Mouse (Mus musculus) CH12.LX (cell line): Measurements from ENCODE around the gene Xpa. TPM values are rescaled to one million over a fixed set of nuclear protein-coding genes. Genes with fewer than 3 reads are reported as not detected.

Experiments
- DNase-seq: peaks from one replicate; pipeline ENCODE4 v3.0.0-alpha.2; 2013; ENCODE audit errors: extremely low read depth
- H3K27ac ChIP-seq: 2 replicates; pipeline ENCODE4 v1.5.1; 2012; ENCODE audit warnings: low read depth, mild to moderate bottlenecking, control low read depth, moderate library complexity; ENCODE audit not compliant: insufficient read depth
- H3K27me3 ChIP-seq: replicated peaks from 2 replicates; pipeline ENCODE3; 2012; ENCODE audit warnings: inconsistent platforms
- H3K36me3 ChIP-seq, 2 experiments: replicated peaks in 1 of 2; 2 replicates each; pipeline versions ENCODE3 to v1.6.1; 2012; ENCODE audit warnings: inconsistent platforms in 1 of 2, low read length in 1 of 2, mild to moderate bottlenecking in 1 of 2, mixed read lengths in 1 of 2, moderate library complexity in 1 of 2; ENCODE audit not compliant: control insufficient read depth in 1 of 2, insufficient read depth in 1 of 2
- H3K4me1 ChIP-seq, 2 experiments: 2 replicates each; pipeline ENCODE4 v1.6.1; 2012; ENCODE audit warnings: inconsistent platforms in 1 of 2, moderate library complexity in 1 of 2; ENCODE audit not compliant: insufficient read depth in 2 of 2, control insufficient read depth in 1 of 2
- H3K4me2 ChIP-seq: 2 replicates; pipeline ENCODE4 v1.6.1; 2012; ENCODE audit warnings: low read depth, mild to moderate bottlenecking, control low read depth; ENCODE audit not compliant: poor library complexity, insufficient read depth, severe bottlenecking
- H3K4me3 ChIP-seq, 3 experiments: fragments of 150-350 bp in 1 of 3; sonication (generic) in 1 of 3; replicated peaks in 1 of 3; 2 replicates each; pipeline versions ENCODE3 to v1.5.1; 2011 to 2012; ENCODE audit warnings: low read depth in 2 of 3, low read length in 2 of 3, mild to moderate bottlenecking in 2 of 3, moderate library complexity in 2 of 3, control low read depth in 1 of 3, improper control_type of control experiment in 1 of 3, inconsistent platforms in 1 of 3, mixed read lengths in 1 of 3; ENCODE audit not compliant: poor library complexity in 1 of 3
- H3K79me2 ChIP-seq: replicated peaks from 2 replicates; pipeline ENCODE4 v1.6.1; 2012; ENCODE audit warnings: mild to moderate bottlenecking, moderate library complexity; ENCODE audit not compliant: control insufficient read depth, poor library complexity, insufficient read depth, severe bottlenecking; ENCODE audit errors: extremely low read depth
- H3K9ac ChIP-seq: 2 replicates; pipeline ENCODE4 v1.6.1; 2012; ENCODE audit warnings: low read depth, mild to moderate bottlenecking, control low read depth, moderate library complexity; ENCODE audit not compliant: insufficient read depth
- H3K9me3 ChIP-seq: replicated peaks from 2 replicates; pipeline ENCODE3; 2012; ENCODE audit warnings: low read length, inconsistent platforms, mixed read lengths
- CHD1 ChIP-seq: IDR thresholded peaks from 2 replicates; pipeline ENCODE4 v1.6.1; 2012; ENCODE audit warnings: low read depth, low read length, improper control_type of control experiment, inconsistent platforms
- CTCF ChIP-seq, 2 experiments: IDR thresholded peaks in 1 of 2; conservative IDR thresholded peaks in 1 of 2; 2 replicates each; pipeline ENCODE4 v1.5.1; 2011 to 2012; ENCODE audit warnings: low read depth in 2 of 2, low read length in 2 of 2, improper control_type of control experiment in 1 of 2, inconsistent platforms in 1 of 2, mild to moderate bottlenecking in 1 of 2, moderate library complexity in 1 of 2
- ELF1 ChIP-seq: IDR thresholded peaks from 2 replicates; pipeline ENCODE4 v1.6.1; 2014; ENCODE audit warnings: low read depth, mild to moderate bottlenecking, inconsistent platforms, low read length, improper control_type of control experiment
- HCFC1 ChIP-seq: IDR thresholded peaks from 2 replicates; pipeline ENCODE4 v1.6.1; 2012; ENCODE audit warnings: low read depth, mild to moderate bottlenecking, inconsistent platforms, low read length, improper control_type of control experiment
- JUND ChIP-seq: conservative IDR thresholded peaks from 2 replicates; pipeline ENCODE4 v1.6.1; 2011; ENCODE audit warnings: low read depth, low read length, improper control_type of control experiment
- KAT2A ChIP-seq: IDR thresholded peaks from 2 replicates; pipeline ENCODE4 v1.6.1; 2012; ENCODE audit warnings: low read length, improper control_type of control experiment, inconsistent platforms; ENCODE audit not compliant: insufficient replicate concordance
- MAX ChIP-seq: IDR thresholded peaks from 2 replicates; pipeline ENCODE4 v1.6.1; 2011; ENCODE audit warnings: low read length, improper control_type of control experiment
- MAZ ChIP-seq: IDR thresholded peaks from 2 replicates; pipeline ENCODE4 v1.6.1; 2012; ENCODE audit warnings: low read depth, mild to moderate bottlenecking, inconsistent platforms, low read length, improper control_type of control experiment, moderate library complexity
- MEF2A ChIP-seq: IDR thresholded peaks from 2 replicates; pipeline ENCODE4 v1.6.1; 2014; ENCODE audit warnings: low read depth, mild to moderate bottlenecking, inconsistent platforms, low read length, improper control_type of control experiment, borderline replicate concordance
- MYC ChIP-seq: IDR thresholded peaks from 2 replicates; pipeline ENCODE4 v1.6.1; 2011; ENCODE audit warnings: low read depth, mild to moderate bottlenecking, improper control_type of control experiment, low read length
- NRF1 ChIP-seq: IDR thresholded peaks from 2 replicates; pipeline ENCODE4 v1.6.1; 2014; ENCODE audit warnings: low read depth, mild to moderate bottlenecking, inconsistent platforms, low read length, improper control_type of control experiment, moderate library complexity
- PAX5 ChIP-seq: IDR thresholded peaks from 2 replicates; pipeline ENCODE4 v1.6.1; 2012; ENCODE audit warnings: low read length, inconsistent platforms, mixed read lengths
- POLR2A ChIP-seq: IDR thresholded peaks from 2 replicates; pipeline ENCODE4 v1.6.1; 2011; ENCODE audit warnings: low read depth, mild to moderate bottlenecking, improper control_type of control experiment, low read length
- RAD21 ChIP-seq: IDR thresholded peaks from 2 replicates; pipeline ENCODE4 v1.6.1; 2011; ENCODE audit warnings: low read depth, mild to moderate bottlenecking, low read length, improper control_type of control experiment, moderate library complexity
- SMC3 ChIP-seq: IDR thresholded peaks from 2 replicates; pipeline ENCODE4 v1.6.1; 2011; ENCODE audit warnings: low read depth, low read length, improper control_type of control experiment
- TBP ChIP-seq: conservative IDR thresholded peaks from 2 replicates; pipeline ENCODE4 v1.6.1; 2011; ENCODE audit warnings: low read depth, low read length, improper control_type of control experiment
- TCF12 ChIP-seq: IDR thresholded peaks from 2 replicates; pipeline ENCODE4 v1.6.1; 2014; ENCODE audit warnings: low read depth, mild to moderate bottlenecking, inconsistent platforms, low read length, improper control_type of control experiment
- ZC3H11A ChIP-seq: IDR thresholded peaks from 2 replicates; pipeline ENCODE4 v1.6.1; 2012; ENCODE audit warnings: low read depth, mild to moderate bottlenecking, inconsistent platforms, low read length, improper control_type of control experiment
- ZKSCAN1 ChIP-seq: IDR thresholded peaks from 2 replicates; pipeline ENCODE4 v1.6.1; 2012; ENCODE audit warnings: low read depth, inconsistent platforms, low read length, improper control_type of control experiment, borderline replicate concordance
- ZNF384 ChIP-seq: IDR thresholded peaks from 2 replicates; pipeline ENCODE4 v1.6.1; 2012; ENCODE audit warnings: low read depth, low read length, improper control_type of control experiment, inconsistent platforms
- dilution Hi-C: fragments of 300-500 bp; cut with MboI; formaldehyde crosslinking; loops from 2 replicates; pipeline ENCODE4 v1.14.3; 2020; ENCODE audit warnings: low sequenced_read_pairs; ENCODE audit not compliant: extremely low pct_unique_long_range_greater_than_20kb, extremely low pct_ligation_motif_present
- in situ Hi-C: fragments of 300-500 bp; cut with MboI; formaldehyde crosslinking; loops from 3 replicates; pipeline ENCODE4 v1.14.3; 2019; ENCODE audit warnings: low sequenced_read_pairs, low pct_ligation_motif_present, low pct_unique_long_range_greater_than_20kb, mixed read lengths
- polyA plus RNA-seq: library from polyadenylated mRNA; unstranded; fragments of >175 nt; gene quantifications from 2 replicates; pipeline ENCODE4 v1.2.1, GENCODE M21; 2012; ENCODE audit warnings: low read depth; ENCODE audit not compliant: insufficient read length
- total RNA-seq, 2 experiments: library from RNA; depleted of rRNA; stranded (reverse); fragments of 300-350 nt in 1 of 2; fragments of >200 nt in 1 of 2; gene quantifications; 2 replicates each; pipeline ENCODE4 v1.2.3; 2012 to 2014

The Xpa gene
- total and polyA plus RNA-seq, 3 experiments: 11.2 to 28.8 (median 13.8) TPM

GRCm38 (mm10) chr4:46116544-46117175 is 79.5 kb downstream of the Xpa start:
- no peak for TF ChIP-seq MYC
- TF ChIP-seq SMC3: no peak
- TF ChIP-seq TCF12: no peak
- no peak for TF ChIP-seq HCFC1
- TF ChIP-seq ZNF384: no peak
- no peak for TF ChIP-seq JUND
- TF ChIP-seq TBP: no peak
- TF ChIP-seq NRF1: no peak
- no peak for TF ChIP-seq MEF2A
- TF ChIP-seq ZC3H11A: no peak
- no peak for TF ChIP-seq POLR2A
- no peak for TF ChIP-seq CHD1
- no peak for TF ChIP-seq ZKSCAN1
- no peak for TF ChIP-seq KAT2A
- TF ChIP-seq CTCF (conservative IDR thresholded peaks at IDR 0.05 in 1 of 2, IDR thresholded peaks at IDR 0.05 in 1 of 2; ENCODE audit: low read depth in 2 of 2, low read length in 2 of 2): no peak
- TF ChIP-seq MAX: no peak
- no peak for TF ChIP-seq ELF1
- TF ChIP-seq RAD21: no peak
- Histone ChIP-seq H3K79me2 (no peaks in the 10 kb centered on the region), H3K27ac (no peak overlapping the region), H3K9ac (no peak overlapping the region), H3K4me3 (no peak overlapping the region), H3K36me3 (peaks cover 58 to 95% of the 10 kb centered on the region in 2 experiments), H3K4me1 (no peaks in the 10 kb centered on the region), H3K9me3 (no peaks in the 10 kb centered on the region), H3K4me2 (no peak overlapping the region), H3K27me3 (no peaks in the 10 kb centered on the region)
- DNase-seq: no peak
- in situ Hi-C loops: no loop called here
- dilution Hi-C loops: no loop called here

GRCm38 (mm10) chr4:46115308-46115707 is 80.8 kb downstream of the Xpa start:
- dilution Hi-C loops (no loop called here), in situ Hi-C loops (no loop called here)
- Histone ChIP-seq H3K9me3 (no peaks in the 10 kb centered on the region), H3K4me3 (no peak overlapping the region), H3K4me1 (no peaks in the 10 kb centered on the region), H3K4me2 (no peak overlapping the region), H3K36me3 (peaks cover 53 to 84% of the 10 kb centered on the region in 2 experiments), H3K79me2 (no peaks in the 10 kb centered on the region), H3K27me3 (no peaks in the 10 kb centered on the region), H3K9ac (no peak overlapping the region), H3K27ac (no peak overlapping the region)
- TF ChIP-seq PAX5: no peak
- no peak for TF ChIP-seq MAZ
- no peak for TF ChIP-seq POLR2A
- no peak for DNase-seq
